Mouse (Mus musculus): ENCODE results near the gene Zfp367. TPM values are rescaled to one million over a fixed set of nuclear protein-coding genes. Genes with fewer than 3 reads are reported as not detected.
A peak's percentile ranks its signal among the peaks of the same experiment; 100 is the strongest.

Zfp367 gene
- polyA plus RNA-seq, 1 experiment from 2014 or later, result 20.7 TPM

GRCm38 (mm10) chr13:64152671-64153082 lies 325 bp downstream of the Zfp367 start:
- ATAC-seq (ENCODE audit: low FRiP score, low read depth), result peak; percentile 51
- WGBS, result under 1% methylated on average over 60 of the region's 61 CpGs
- peaks cover 21% of the 10 kb centered on the region for H3K4me1 ChIP-seq

GRCm38 (mm10) chr13:64152241-64152669 lies 747 bp downstream of the Zfp367 start:
- no peaks in the 10 kb centered on the region for H3K36me3 ChIP-seq
- 0% methylated on average over 31 of the region's 42 CpGs for WGBS
- peak overlapping the region; percentile 85 for H3K4me3 ChIP-seq
- peaks cover 21% of the 10 kb centered on the region for H3K4me1 ChIP-seq
- H3K27ac ChIP-seq (replicated peaks), result peak overlapping the region; percentile 80
- ATAC-seq (ENCODE audit: low FRiP score, low read depth), result peak; percentile 35
- H3K9ac ChIP-seq (replicated peaks), result peak overlapping the region; percentile 69
- H3K4me2 ChIP-seq (replicated peaks), result peak overlapping the region; percentile 92
- peaks cover 6% of the 10 kb centered on the region for H3K27me3 ChIP-seq
- H3K9me3 ChIP-seq, result no peaks in the 10 kb centered on the region

More at GRCm38 (mm10) chr13:64152671-64153082, 325 bp downstream of the Zfp367 start:
- Histone ChIP-seq H3K4me2 (replicated peaks) (peak overlapping the region; percentile 92), H3K9ac (replicated peaks) (peak overlapping the region; percentile 69), H3K4me3 (peak overlapping the region; percentile 85), H3K27me3 (peaks cover 6% of the 10 kb centered on the region), H3K9me3 (no peaks in the 10 kb centered on the region), H3K36me3 (no peaks in the 10 kb centered on the region), H3K27ac (replicated peaks) (peak overlapping the region; percentile 80)

GRCm38 (mm10) chr13:64150121-64150520 lies 2.9 kb downstream of the Zfp367 start:
- H3K36me3 ChIP-seq, result no peaks in the 10 kb centered on the region
- no peak overlapping the region for H3K9ac ChIP-seq (replicated peaks)
- no peaks in the 10 kb centered on the region for H3K9me3 ChIP-seq
- peaks cover under 1% of the 10 kb centered on the region; the same call in 1 of the 2 replicates for H3K27me3 ChIP-seq
- WGBS, result 71% methylated on average over 5 of the region's 5 CpGs
- no peak overlapping the region for H3K4me3 ChIP-seq
- ATAC-seq (ENCODE audit: low FRiP score, low read depth), result no peak
- H3K4me1 ChIP-seq, result peaks cover 21% of the 10 kb centered on the region
- peak overlapping the region; percentile 23 for H3K4me2 ChIP-seq (replicated peaks)
- H3K27ac ChIP-seq (replicated peaks), result no peak overlapping the region

- no peaks in the 10 kb centered on the region for H3K27me3 ChIP-seq
- peaks cover 14% of the 10 kb centered on the region; the same call in 1 of the 2 replicates for H3K36me3 ChIP-seq
- H3K9ac ChIP-seq (replicated peaks), result no peak overlapping the region
- peak overlapping the region; percentile 49 for H3K4me3 ChIP-seq
- no peaks in the 10 kb centered on the region for H3K9me3 ChIP-seq
- peak; percentile 77 for ATAC-seq (ENCODE audit: low FRiP score, low read depth)
- peak overlapping the region; percentile 75 for H3K4me2 ChIP-seq (replicated peaks)
- WGBS, result 44% methylated on average over 15 of the region's 15 CpGs
- peaks cover 6% of the 10 kb centered on the region; the same call in 1 of the 2 replicates for H3K4me1 ChIP-seq
- no peak overlapping the region for H3K27ac ChIP-seq (replicated peaks)
Measured at GRCm38 (mm10) chr13:64129616-64130375, 23.2 kb downstream of the Zfp367 start.

- ATAC-seq (ENCODE audit: low FRiP score, low read depth), result peak; percentile 74
- no peaks in the 10 kb centered on the region for H3K27me3 ChIP-seq
- H3K36me3 ChIP-seq, result peaks cover 7% of the 10 kb centered on the region; the same call in 1 of the 2 replicates
- no peak within 1 kb of the TSS for H3K27ac ChIP-seq (replicated peaks)
- H3K9ac ChIP-seq (replicated peaks), result peak within 1 kb of the TSS; percentile 66
- 9% methylated on average over 44 of the region's 44 CpGs for WGBS
- no peaks in the 10 kb centered on the region for H3K9me3 ChIP-seq
- peaks cover 6% of the 10 kb centered on the region; the same call in 1 of the 2 replicates for H3K4me1 ChIP-seq
- peak within 1 kb of the TSS; percentile 75 for H3K4me2 ChIP-seq (replicated peaks)
- peak within 1 kb of the TSS; percentile 49 for H3K4me3 ChIP-seq
Measured at GRCm38 (mm10) chr13:64128858-64129615, 24.0 kb downstream of the Zfp367 start, which contains the start of gene Slc35d2. Gene Slc35d2 (minus strand): TSS chr13:64129368.

- Histone ChIP-seq H3K9ac (replicated peaks) (no peak overlapping the region), H3K27me3 (no peaks in the 10 kb centered on the region), H3K4me3 (no peak overlapping the region), H3K4me2 (replicated peaks) (no peak overlapping the region), H3K4me1 (peaks cover 6% of the 10 kb centered on the region; the same call in 1 of the 2 replicates), H3K36me3 (no peaks in the 10 kb centered on the region), H3K27ac (replicated peaks) (no peak overlapping the region), H3K9me3 (peaks cover 3% of the 10 kb centered on the region; the same call in 1 of the 2 replicates)
- no peak for ATAC-seq (ENCODE audit: low FRiP score, low read depth)
- WGBS, result 61% methylated on average over 4 of the region's 4 CpGs
Measured at GRCm38 (mm10) chr13:64126316-64126715, 26.7 kb downstream of the Zfp367 start.

- Histone ChIP-seq H3K9me3 (peaks cover 3% of the 10 kb centered on the region; the same call in 1 of the 2 replicates), H3K4me3 (no peak overlapping the region), H3K4me1 (peaks cover 6% of the 10 kb centered on the region; the same call in 1 of the 2 replicates), H3K9ac (replicated peaks) (no peak overlapping the region), H3K27me3 (no peaks in the 10 kb centered on the region), H3K4me2 (replicated peaks) (no peak overlapping the region), H3K36me3 (no peaks in the 10 kb centered on the region), H3K27ac (replicated peaks) (no peak overlapping the region)
- no peak for ATAC-seq (ENCODE audit: low FRiP score, low read depth)
- 76% methylated on average over 6 of the region's 6 CpGs for WGBS
Measured at GRCm38 (mm10) chr13:64124886-64125285, 28.1 kb downstream of the Zfp367 start.

GRCm38 (mm10) chr13:64123491-64124188 lies 29.4 kb downstream of the Zfp367 start:
- ATAC-seq (ENCODE audit: low FRiP score, low read depth), result no peak

GRCm38 (mm10) chr13:64120760-64121159 lies 32.2 kb downstream of the Zfp367 start:
- no peaks in the 10 kb centered on the region for H3K36me3 ChIP-seq
- H3K27ac ChIP-seq (replicated peaks), result no peak overlapping the region
- WGBS, result 64% methylated on average over 4 of the region's 4 CpGs
- no peaks in the 10 kb centered on the region for H3K27me3 ChIP-seq
- H3K4me2 ChIP-seq (replicated peaks), result no peak overlapping the region
- no peak overlapping the region for H3K4me3 ChIP-seq
- H3K4me1 ChIP-seq, result no peaks in the 10 kb centered on the region
- ATAC-seq (ENCODE audit: low FRiP score, low read depth), result no peak
- no peak overlapping the region for H3K9ac ChIP-seq (replicated peaks)
- H3K9me3 ChIP-seq, result peaks cover 3% of the 10 kb centered on the region; the same call in 1 of the 2 replicates

More at GRCm38 (mm10) chr13:64123491-64124188, 29.4 kb downstream of the Zfp367 start:
- H3K4me1 ChIP-seq, result peaks cover 3% of the 10 kb centered on the region; the same call in 1 of the 2 replicates
- no peak overlapping the region for H3K4me3 ChIP-seq
- no peak overlapping the region for H3K4me2 ChIP-seq (replicated peaks)
- H3K27me3 ChIP-seq, result no peaks in the 10 kb centered on the region
- no peaks in the 10 kb centered on the region for H3K36me3 ChIP-seq
- H3K27ac ChIP-seq (replicated peaks), result no peak overlapping the region
- no peak overlapping the region for H3K9ac ChIP-seq (replicated peaks)
- WGBS, result 29% methylated on average over 6 of the region's 6 CpGs
- H3K9me3 ChIP-seq, result peaks cover 3% of the 10 kb centered on the region; the same call in 1 of the 2 replicates

- H3K4me3 ChIP-seq, result no peak overlapping the region
- H3K36me3 ChIP-seq, result no peaks in the 10 kb centered on the region
Measured at GRCm38 (mm10) chr13:64117442-64117841, 35.6 kb downstream of the Zfp367 start.

GRCm38 (mm10) chr13:64110421-64110820 lies 42.6 kb downstream of the Zfp367 start:
- Histone ChIP-seq H3K9ac (replicated peaks) (no peak overlapping the region), H3K4me3 (no peak overlapping the region), H3K4me1 (peaks cover 15% of the 10 kb centered on the region; the same call in 1 of the 2 replicates), H3K27ac (replicated peaks) (no peak overlapping the region), H3K4me2 (replicated peaks) (no peak overlapping the region), H3K27me3 (peaks cover 7% of the 10 kb centered on the region; the same call in 1 of the 2 replicates), H3K36me3 (no peaks in the 10 kb centered on the region), H3K9me3 (no peaks in the 10 kb centered on the region)
- ATAC-seq (ENCODE audit: low FRiP score, low read depth), result no peak
- 88% methylated on average over 1 of the region's 1 CpGs for WGBS

More at GRCm38 (mm10) chr13:64117442-64117841, 35.6 kb downstream of the Zfp367 start:
- no peak for ATAC-seq (ENCODE audit: low FRiP score, low read depth)
- no peaks in the 10 kb centered on the region for H3K27me3 ChIP-seq
- no peaks in the 10 kb centered on the region for H3K9me3 ChIP-seq
- H3K9ac ChIP-seq (replicated peaks), result no peak overlapping the region
- WGBS, result 49% methylated on average over 2 of the region's 2 CpGs
- H3K27ac ChIP-seq (replicated peaks), result no peak overlapping the region
- H3K4me1 ChIP-seq, result no peaks in the 10 kb centered on the region
- no peak overlapping the region for H3K4me2 ChIP-seq (replicated peaks)

Data from midbrain, embryonic 12.5 days (tissue).